In the genomic region with DNA sequence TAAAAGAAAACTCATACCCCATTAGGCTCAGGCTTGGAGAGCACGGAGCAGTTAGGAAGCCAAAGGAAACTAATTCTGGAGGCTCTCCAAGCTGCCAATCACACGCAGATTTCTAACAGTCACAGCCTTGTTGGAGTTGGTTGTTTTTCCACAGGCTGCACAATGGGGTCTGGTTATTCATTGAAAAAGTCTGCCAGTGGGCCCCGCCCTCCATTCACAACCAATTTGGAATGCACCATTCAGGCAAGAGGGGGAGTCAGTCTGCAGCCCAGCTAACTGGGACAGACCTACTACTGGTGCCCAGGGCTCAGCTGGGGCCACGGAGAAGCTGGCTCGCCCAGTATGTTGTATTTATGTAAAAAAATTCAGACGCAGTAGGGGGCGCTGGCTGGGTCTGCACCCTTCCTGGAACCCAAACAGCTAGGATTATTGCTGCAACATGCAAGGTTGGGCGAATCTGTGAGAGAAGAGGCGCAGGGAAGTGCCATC, we compare ENCODE assay signal across 8 mouse cellular contexts. TPM values are rescaled to one million over a fixed set of nuclear protein-coding genes. Genes with fewer than 3 reads are reported as not detected.
DNase-seq lines count a peak whose midpoint lies in the region; ATAC-seq lines count a peak whose summit lies in the region.

No protein-coding gene starts in this region.

- WGBS in embryonic facial prominence, embryonic 11.5 days = 3% methylated on average over 9 of the region's 9 CpGs

- intact Hi-C loops in left cerebral cortex, postnatal 10 days (cut with DNase I) = no loop called here

- peak; percentile 93 for ATAC-seq in embryonic facial prominence, embryonic 11.5 days (replicated peaks; ENCODE audit: insufficient number of reproducible peaks, low FRiP score, low TSS enrichment, low read depth)
- ATAC-seq in megakaryocyte, adult 5-6 weeks (ENCODE audit: poor library complexity, severe bottlenecking) = no peak

- peak; percentile 10 to 54 for DNase-seq in adrenal gland, postnatal 4 days (ENCODE audit: low spot score in 2 of 2)
- peak; percentile 93 for DNase-seq in embryonic facial prominence, embryonic 11.5 days (ENCODE audit: low spot score)
- DNase-seq in heart, adult 18-20 months = peak; percentile 84
- peak; percentile 93 for DNase-seq in kidney, adult 11 months
- peak; percentile 84 to 87 for DNase-seq in left cerebral cortex, postnatal 10 days (ENCODE audit: extremely low spot score in 1 of 2, low spot score in 2 of 2)
- peak; percentile 86 to 90 for DNase-seq in lung, postnatal 4 days
- peak; percentile 73 for DNase-seq in right cerebral cortex, postnatal 4 days

- peak overlapping the region; percentile 41; the same call in 1 of the 2 replicates for H3K27ac ChIP-seq in embryonic facial prominence, embryonic 11.5 days (replicated peaks; ENCODE audit: low read depth, low read length)

- H3K9ac ChIP-seq in embryonic facial prominence, embryonic 11.5 days (replicated peaks; ENCODE audit: low read length) = no peak overlapping the region

- H3K4me3 ChIP-seq in embryonic facial prominence, embryonic 11.5 days (ENCODE audit: low read depth, low read length) = no peak overlapping the region

- H3K4me2 ChIP-seq in embryonic facial prominence, embryonic 11.5 days (ENCODE audit: low read depth, low read length) = peak overlapping the region; percentile 44

- H3K27me3 ChIP-seq in embryonic facial prominence, embryonic 11.5 days (ENCODE audit: control insufficient read depth, insufficient read depth, low read length) = no peaks in the 10 kb centered on the region

- H3K4me1 ChIP-seq in embryonic facial prominence, embryonic 11.5 days (ENCODE audit: control insufficient read depth, insufficient read depth, low read length) = peaks cover 8% of the 10 kb centered on the region; the same call in 1 of the 2 replicates

- H3K9me3 ChIP-seq in embryonic facial prominence, embryonic 11.5 days (replicated peaks; ENCODE audit: control insufficient read depth, low read length) = no peaks in the 10 kb centered on the region

- H3K36me3 ChIP-seq in embryonic facial prominence, embryonic 11.5 days (replicated peaks; ENCODE audit: control insufficient read depth, insufficient read depth, low read depth, low read length) = no peaks in the 10 kb centered on the region

RNA-seq across cellular contexts. Expression of a gene that starts 10.6 kb away (rescaled TPM):
- 10 to 100 TPM; 24.1 to 27.5 TPM for total RNA-seq in adrenal gland, postnatal 4 days (2021)
- 30.6 and 35.1 TPM in 2 replicates for polyA plus RNA-seq in embryonic facial prominence, embryonic 11.5 days (2014; fragmentation: Nextera tagmentation; extraction: Ambion mirVana)
- total RNA-seq in heart, adult 18-20 months (2021) = 1 to 10 TPM; 6.9 to 7.5 TPM
- 10 to 100 TPM; 39.1 to 39.3 TPM for total RNA-seq in left cerebral cortex, postnatal 10 days (2021)
- total RNA-seq in megakaryocyte, adult 5-6 weeks (2015) = 0.96 and 2.1 TPM in 2 replicates
- 0.81 and 2.2 TPM in 2 replicates for total RNA-seq in megakaryocyte, adult 5-6 weeks (2017)

Comparison
In these comparisons a context has a peak if more than half of its experiments do, and no peak if none do; other contexts are left out.
1. DNase-seq: peak in every context shown above with its lines; median percentile 93 in embryonic facial prominence, embryonic 11.5 days; 93 in kidney, adult 11 months; 88 in lung, postnatal 4 days; 86 in left cerebral cortex, postnatal 10 days; 84 in heart, adult 18-20 months; 73 in right cerebral cortex, postnatal 4 days; 32 in adrenal gland, postnatal 4 days.